Mouse (Mus musculus) limb, embryonic 11.5 days (tissue): Measurements from ENCODE around the gene Ephx3. TPM values are rescaled to one million over a fixed set of nuclear protein-coding genes. Genes with fewer than 3 reads are reported as not detected.

Source experiments
- ATAC-seq: fragments of 200-750 bp; cut with Nextera tagmentation; 2 replicates; pipeline ENCODE4 v1.8.0; 2017; ENCODE audit warnings: low read depth; ENCODE audit not compliant: insufficient number of reproducible peaks, low FRiP score, low TSS enrichment
- DNase-seq: peaks from one replicate; pipeline ENCODE4 v3.0.0-alpha.2; 2015; ENCODE audit warnings: low spot score
- H3K27ac ChIP-seq: fragments of 300-500 bp; sonication (generic); replicated peaks from 2 replicates; pipeline ENCODE4 v1.5.1; 2014; ENCODE audit warnings: low read depth, mild to moderate bottlenecking, low read length
- H3K27me3 ChIP-seq: fragments of 300-500 bp; sonication (generic); 2 replicates; pipeline ENCODE4 v1.6.1; 2014; ENCODE audit warnings: mild to moderate bottlenecking, low read length, mixed read lengths; ENCODE audit not compliant: control insufficient read depth, insufficient read depth
- H3K36me3 ChIP-seq: fragments of 300-500 bp; sonication (generic); 2 replicates; pipeline ENCODE4 v1.6.1; 2014; ENCODE audit warnings: mild to moderate bottlenecking, low read length, moderate library complexity, mixed read lengths; ENCODE audit not compliant: control insufficient read depth, insufficient read depth
- H3K4me1 ChIP-seq: fragments of 300-500 bp; sonication (generic); 2 replicates; pipeline ENCODE4 v1.6.1; 2014; ENCODE audit warnings: low read length, mixed read lengths; ENCODE audit not compliant: control insufficient read depth, insufficient read depth
- H3K4me2 ChIP-seq: fragments of 300-500 bp; sonication (generic); 2 replicates; pipeline ENCODE4 v1.6.1; 2014; ENCODE audit warnings: low read depth, mild to moderate bottlenecking, moderate library complexity; ENCODE audit not compliant: severe bottlenecking
- H3K4me3 ChIP-seq: fragments of 300-500 bp; sonication (generic); 2 replicates; pipeline ENCODE4 v1.5.1; 2014; ENCODE audit warnings: low read depth, low read length
- H3K9ac ChIP-seq: fragments of 300-500 bp; sonication (generic); 2 replicates; pipeline ENCODE4 v1.6.1; 2014; ENCODE audit warnings: mild to moderate bottlenecking, low read length
- H3K9me3 ChIP-seq: fragments of 300-500 bp; sonication (generic); 2 replicates; pipeline ENCODE4 v1.6.1; 2016; ENCODE audit warnings: low read length; ENCODE audit not compliant: control insufficient read depth
- WGBS: fragments of 180-500 bp; shearing (Covaris S2); extraction: QIAGEN DNeasy Blood & Tissue Kit; methylation state at CpG from one replicate; pipeline ENCODE4 v1.1.7; 2014; 5-methylcytosine and 5-hydroxymethylcytosine counted together
- polyA plus RNA-seq: library from polyadenylated mRNA; unstranded; fragments of >200 nt; fragmentation: Nextera tagmentation; extraction: Ambion mirVana; gene quantifications from 2 replicates; pipeline ENCODE4 v1.2.1, GENCODE M21; 2014

Ephx3 gene
- polyA plus RNA-seq, 1 experiment from 2014 or later: not detected

DNA sequence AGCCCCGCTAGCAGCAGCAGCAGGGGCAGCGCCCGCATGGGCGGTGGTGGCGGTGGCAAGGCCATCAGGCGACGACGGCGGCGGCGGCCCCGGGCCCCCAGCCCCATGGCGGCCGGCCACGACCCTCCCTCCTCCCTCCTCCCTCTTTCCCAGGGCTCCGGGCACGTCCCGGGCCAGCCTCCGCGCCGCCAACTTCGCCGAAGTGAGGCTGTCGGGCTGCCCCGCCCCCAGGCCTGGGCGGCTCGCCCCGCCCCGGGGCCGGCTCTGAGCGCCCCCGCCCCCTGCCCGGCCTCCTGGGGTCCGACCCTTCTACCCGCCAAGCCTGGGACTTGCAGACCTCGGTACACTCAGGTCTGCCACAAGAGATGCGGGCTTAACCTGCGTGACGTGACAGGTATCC is 22.7 kb downstream of the Ephx3 start, which contains the start of gene Notch3:
Gene Notch3 (minus strand): TSS at position 166 of the 400 bp plus-strand sequence.
- Histone ChIP-seq H3K4me2 (peak within 1 kb of the TSS; percentile 67), H3K9me3 (no peaks in the 10 kb centered on the region), H3K9ac (peak within 1 kb of the TSS; percentile 89), H3K36me3 (no peaks in the 10 kb centered on the region), H3K4me1 (peaks cover 25% of the 10 kb centered on the region), H3K4me3 (peak within 1 kb of the TSS; percentile 88), H3K27ac (peak within 1 kb of the TSS; percentile 91), H3K27me3 (no peaks in the 10 kb centered on the region)
- ATAC-seq (peak; percentile 68; the same call in 1 of the 2 replicates), DNase-seq (peak; percentile 88)
- WGBS: under 1% methylated on average over 22 of the region's 39 CpGs

DNA sequence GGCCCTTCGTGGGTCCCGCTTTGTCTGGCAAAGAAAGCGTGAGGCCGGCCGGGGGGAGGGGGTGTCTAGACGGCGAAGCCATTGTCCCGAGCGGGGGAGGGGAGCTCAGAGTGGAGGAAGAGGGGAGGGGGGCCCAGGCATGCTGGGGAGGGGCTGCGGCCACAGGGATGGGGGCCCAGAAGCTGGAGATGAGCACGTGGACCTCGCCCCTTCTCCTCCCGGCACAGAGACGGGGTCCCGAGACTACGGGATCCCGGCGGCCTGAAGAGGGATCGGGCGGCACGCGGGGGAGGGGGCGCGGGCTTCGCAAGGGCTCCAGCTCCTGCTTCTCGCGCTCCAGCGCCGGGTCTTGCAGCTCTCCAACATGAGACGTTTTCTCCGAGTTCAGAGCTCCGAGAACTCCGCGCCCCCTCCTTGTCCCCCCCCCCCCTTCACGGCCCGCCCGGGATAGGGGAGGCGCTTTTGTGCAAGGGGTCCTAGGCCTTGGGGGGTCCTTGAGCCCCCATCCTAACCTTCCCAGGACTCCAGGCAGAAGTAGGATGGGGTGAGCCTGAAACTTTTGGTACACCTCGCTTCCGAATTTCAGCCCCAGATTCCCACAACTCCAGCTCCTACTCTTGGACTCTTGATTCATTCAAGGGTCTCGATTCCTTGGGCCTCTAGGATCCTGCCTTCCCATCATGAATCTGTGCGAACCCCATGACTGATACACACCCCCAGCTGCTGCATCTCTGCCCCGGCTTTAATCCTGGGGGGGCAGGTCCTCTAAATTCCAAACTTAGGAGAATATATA is 23.4 kb downstream of the Ephx3 start:
- H3K4me1 ChIP-seq: peaks cover 25% of the 10 kb centered on the region
- under 1% methylated on average over 37 of the region's 43 CpGs for WGBS

GRCm38 (mm10) chr17:32165266-32165802 is 24.0 kb downstream of the Ephx3 start:
- Histone ChIP-seq H3K9me3 (no peaks in the 10 kb centered on the region), H3K27ac (peak overlapping the region; percentile 91), H3K4me3 (peak overlapping the region; percentile 88), H3K36me3 (no peaks in the 10 kb centered on the region), H3K27me3 (no peaks in the 10 kb centered on the region), H3K9ac (peak overlapping the region; percentile 89), H3K4me1 (peaks cover 25% of the 10 kb centered on the region), H3K4me2 (peak overlapping the region; percentile 67)
- 5% methylated on average over 9 of the region's 9 CpGs for WGBS
- ATAC-seq: peak; percentile 53
- no peak for DNase-seq

More for the DNA sequence above, 23.4 kb downstream of the Ephx3 start:
- DNase-seq (peak; percentile 95), ATAC-seq (peak; percentile 55)
- H3K27ac ChIP-seq: peak overlapping the region; percentile 91
- peak overlapping the region; percentile 89 for H3K9ac ChIP-seq
- H3K27me3 ChIP-seq: no peaks in the 10 kb centered on the region
- peak overlapping the region; percentile 88 for H3K4me3 ChIP-seq
- peak overlapping the region; percentile 67 for H3K4me2 ChIP-seq
- no peaks in the 10 kb centered on the region for H3K36me3 ChIP-seq
- H3K9me3 ChIP-seq: no peaks in the 10 kb centered on the region

GRCm38 (mm10) chr17:32164780-32165179 is 24.6 kb downstream of the Ephx3 start:
- Histone ChIP-seq H3K4me1 (peaks cover 25% of the 10 kb centered on the region), H3K27ac (no peak overlapping the region)

DNA sequence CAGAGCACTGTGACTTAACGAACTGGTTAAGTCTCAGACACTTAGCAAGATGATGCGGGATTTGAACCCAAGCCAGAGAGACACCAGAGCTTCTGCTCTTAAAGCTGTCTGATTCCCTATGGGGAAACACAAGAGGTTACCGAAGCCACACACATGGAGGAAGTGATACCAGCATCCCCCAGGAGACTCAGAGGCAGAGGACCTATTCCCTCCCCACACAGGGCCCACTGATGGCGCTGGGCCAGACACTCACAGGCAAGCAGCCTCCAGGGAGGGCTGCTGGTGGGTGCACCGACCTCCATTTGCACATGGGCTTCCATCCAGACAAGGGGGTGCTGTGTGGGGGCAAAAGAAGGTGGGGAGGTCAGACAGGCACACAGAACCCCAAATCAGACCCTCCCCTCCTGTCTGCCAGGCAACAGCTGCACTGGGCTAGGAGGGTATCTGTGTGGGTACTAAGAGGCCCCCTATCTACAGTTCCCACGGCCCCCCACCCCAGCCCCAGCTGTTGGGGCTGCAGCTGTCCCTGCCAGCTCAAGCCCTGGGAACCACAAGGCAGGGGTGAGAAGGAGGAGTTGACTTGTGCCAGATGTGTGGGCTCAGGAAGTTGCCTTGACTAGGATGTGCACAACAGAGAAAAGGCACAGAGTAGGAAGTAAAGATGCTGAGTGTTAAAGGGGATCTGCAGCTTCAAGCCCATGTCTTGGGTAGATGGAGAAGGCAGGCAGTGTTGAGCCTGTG is 25.3 kb downstream of the Ephx3 start:
- H3K4me3 ChIP-seq: no peak overlapping the region; the same call in 1 of the 2 replicates
- DNase-seq: no peak

More at GRCm38 (mm10) chr17:32164780-32165179, 24.6 kb downstream of the Ephx3 start:
- H3K27me3 ChIP-seq: no peaks in the 10 kb centered on the region
- no peaks in the 10 kb centered on the region for H3K36me3 ChIP-seq
- DNase-seq (no peak), ATAC-seq (no peak)
- H3K4me3 ChIP-seq: no peak overlapping the region
- H3K9me3 ChIP-seq: no peaks in the 10 kb centered on the region
- peak overlapping the region; percentile 67; the same call in 1 of the 2 replicates for H3K4me2 ChIP-seq
- H3K9ac ChIP-seq: no peak overlapping the region

GRCm38 (mm10) chr17:32162112-32162850 is 27.1 kb downstream of the Ephx3 start:
- peaks cover 2% of the 10 kb centered on the region; the same call in 1 of the 2 replicates for H3K36me3 ChIP-seq
- peaks cover 25% of the 10 kb centered on the region for H3K4me1 ChIP-seq
- DNase-seq: peak; percentile 84
- peak overlapping the region; percentile 74 for H3K4me2 ChIP-seq
- no peak overlapping the region for H3K27ac ChIP-seq
- WGBS: 2% methylated on average over 58 of the region's 58 CpGs
- H3K9me3 ChIP-seq: no peaks in the 10 kb centered on the region
- no peak for ATAC-seq
- H3K27me3 ChIP-seq: no peaks in the 10 kb centered on the region
- peak overlapping the region; percentile 35 for H3K4me3 ChIP-seq
- H3K9ac ChIP-seq: peak overlapping the region; percentile 51

More for the DNA sequence above, 25.3 kb downstream of the Ephx3 start:
- Histone ChIP-seq H3K36me3 (no peaks in the 10 kb centered on the region), H3K4me2 (peak overlapping the region; percentile 20; the same call in 1 of the 2 replicates), H3K9me3 (no peaks in the 10 kb centered on the region), H3K4me1 (peaks cover 25% of the 10 kb centered on the region), H3K27ac (no peak overlapping the region), H3K9ac (no peak overlapping the region), H3K27me3 (no peaks in the 10 kb centered on the region)
- 0 out of 2 replicates have a peak, but pooled peaks have one; percentile 4 for ATAC-seq
- WGBS: 67% methylated on average over 6 of the region's 6 CpGs

- H3K27ac ChIP-seq: no peak overlapping the region
- H3K27me3 ChIP-seq: no peaks in the 10 kb centered on the region
- peaks cover 21% of the 10 kb centered on the region for H3K4me1 ChIP-seq
- H3K36me3 ChIP-seq: peaks cover 2% of the 10 kb centered on the region; the same call in 1 of the 2 replicates
- DNase-seq (no peak), ATAC-seq (no peak)
- no peaks in the 10 kb centered on the region for H3K9me3 ChIP-seq
- H3K4me2 ChIP-seq: no peak overlapping the region
- H3K4me3 ChIP-seq: no peak overlapping the region
- no peak overlapping the region for H3K9ac ChIP-seq
- 89% methylated on average over 4 of the region's 4 CpGs for WGBS
Measured at GRCm38 (mm10) chr17:32160882-32161281, 28.5 kb downstream of the Ephx3 start.
